Mouse (Mus musculus) hindbrain, embryonic 14.5 days (tissue): ENCODE results near the gene Fam208a. TPM values are rescaled to one million over a fixed set of nuclear protein-coding genes. Genes with fewer than 3 reads are reported as not detected.

Source experiments
- ATAC-seq: fragments of 200-750 bp; cut with Nextera tagmentation; 2 replicates; pipeline ENCODE4 v1.8.0; 2017; ENCODE audit warnings: moderate number of reproducible peaks, mild to moderate bottlenecking, moderate TSS enrichment, moderate library complexity; ENCODE audit not compliant: low FRiP score
- DNase-seq: peaks from one replicate; pipeline ENCODE4 v3.0.0-alpha.2; 2015; ENCODE audit warnings: low spot score
- H3K27ac ChIP-seq: fragments of 300-500 bp; sonication (generic); 2 replicates; pipeline ENCODE4 v1.5.1; 2014; ENCODE audit warnings: mild to moderate bottlenecking, moderate library complexity
- H3K27me3 ChIP-seq: fragments of 300-500 bp; sonication (generic); 2 replicates; pipeline ENCODE4 v1.6.1; 2014; ENCODE audit warnings: mild to moderate bottlenecking, low read length, mixed read lengths; ENCODE audit not compliant: control insufficient read depth, insufficient read depth
- H3K36me3 ChIP-seq: fragments of 300-500 bp; sonication (generic); replicated peaks from 2 replicates; pipeline ENCODE4 v1.6.1; 2014; ENCODE audit not compliant: control insufficient read depth, insufficient read depth
- H3K4me1 ChIP-seq: fragments of 300-500 bp; sonication (generic); replicated peaks from 2 replicates; pipeline ENCODE4 v1.6.1; 2014; ENCODE audit warnings: antibody characterized with exemption, low read length, mixed read lengths; ENCODE audit not compliant: control insufficient read depth, insufficient read depth
- H3K4me2 ChIP-seq: fragments of 300-500 bp; sonication (generic); replicated peaks from 2 replicates; pipeline ENCODE4 v1.6.1; 2014; ENCODE audit warnings: mild to moderate bottlenecking, moderate library complexity
- H3K4me3 ChIP-seq: fragments of 300-500 bp; sonication (generic); replicated peaks from 2 replicates; pipeline ENCODE4 v1.5.1; 2014; ENCODE audit warnings: mild to moderate bottlenecking, low read length
- H3K9ac ChIP-seq: fragments of 300-500 bp; sonication (generic); 2 replicates; pipeline ENCODE4 v1.6.1; 2014
- H3K9me3 ChIP-seq: fragments of 300-500 bp; sonication (generic); 2 replicates; pipeline ENCODE4 v1.6.1; 2016; ENCODE audit warnings: low read length; ENCODE audit not compliant: control insufficient read depth
- WGBS: fragments of 180-500 bp; shearing (Covaris S2); extraction: QIAGEN DNeasy Blood & Tissue Kit; methylation state at CpG from one replicate; pipeline ENCODE4 v1.1.7; 2014; 5-methylcytosine and 5-hydroxymethylcytosine counted together
- microRNA-seq: library from miRNA; unstranded; fragments of <30 nt; microRNA quantifications from one replicate; pipeline ENCODE4, GENCODE M21; 2016
- polyA plus RNA-seq: library from polyadenylated mRNA; unstranded; fragments of >200 nt; fragmentation: Nextera tagmentation; extraction: Ambion mirVana; gene quantifications from 2 replicates; pipeline ENCODE4 v1.2.1, GENCODE M21; 2014

The Fam208a gene
- polyA plus RNA-seq, 1 experiment from 2014 or later, result 18.3 TPM

DNA sequence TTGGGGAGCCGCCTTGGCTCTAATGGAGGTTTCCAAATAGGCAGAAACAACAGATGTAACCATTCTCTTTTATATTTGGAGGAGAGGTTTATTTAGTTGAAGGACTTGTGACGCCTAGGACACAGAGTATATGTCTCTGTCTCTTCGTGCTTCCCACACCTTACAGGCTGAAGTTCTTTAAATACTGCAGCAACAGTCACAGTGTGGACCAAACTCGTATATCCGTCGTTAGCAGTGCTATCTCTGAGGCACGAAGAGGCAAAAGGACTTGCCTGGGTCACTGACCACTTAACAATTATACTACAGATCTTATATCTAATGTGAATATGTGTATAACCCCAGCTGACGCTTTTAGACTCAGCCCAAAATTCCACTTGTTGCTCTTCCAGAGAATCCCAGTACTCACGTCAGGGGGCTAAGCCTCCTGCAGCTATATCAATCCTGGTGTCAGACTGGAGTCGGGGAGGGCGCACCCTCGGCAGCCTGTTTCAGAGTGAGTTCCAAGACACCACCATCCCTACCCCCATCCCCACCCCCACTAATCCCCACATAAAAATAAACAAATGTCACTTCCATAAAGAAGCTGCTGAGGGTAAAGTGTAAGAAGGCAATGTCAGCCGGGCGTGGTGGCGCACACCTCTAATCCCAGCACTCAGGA, 80.1 kb downstream of the Fam208a start:
- Histone ChIP-seq H3K27me3 (no peaks in the 10 kb centered on the region), H3K36me3 (peaks cover 8% of the 10 kb centered on the region), H3K4me2 (peak overlapping the region; percentile 58), H3K4me3 (peak overlapping the region; percentile 91), H3K4me1 (peaks cover 3% of the 10 kb centered on the region; the same call in 1 of the 2 replicates), H3K9me3 (no peaks in the 10 kb centered on the region), H3K9ac (peak overlapping the region; percentile 86), H3K27ac (peak overlapping the region; percentile 81; the same call in 1 of the 2 replicates)
- DNase-seq (no peak), ATAC-seq (peak; percentile 79)
- 34% methylated on average over 15 of the region's 15 CpGs for WGBS

DNA sequence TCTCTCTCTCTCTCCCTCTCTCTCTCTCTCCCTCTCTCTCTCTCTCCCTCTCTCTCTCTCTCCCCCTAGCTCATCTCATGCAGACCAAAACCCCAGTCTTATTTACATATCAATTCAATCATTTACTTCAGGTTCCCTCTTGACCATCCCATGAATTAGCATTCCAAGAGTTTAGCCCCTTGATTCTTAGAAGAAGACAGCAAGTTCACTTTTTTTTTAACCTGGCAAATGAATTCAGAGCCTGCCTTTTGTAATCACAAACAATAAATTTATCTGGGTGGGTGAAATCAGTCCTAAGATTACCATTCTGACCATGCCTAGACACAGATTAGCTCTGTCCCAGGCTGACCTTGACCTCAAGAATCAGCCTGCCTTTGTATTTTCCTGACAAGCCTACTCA, 95.9 kb downstream of the Fam208a start:
- no peak overlapping the region for H3K4me3 ChIP-seq
- no peak for DNase-seq
- 0 out of 2 replicates have a peak, but pooled peaks cover 5% of the 10 kb centered on the region for H3K9me3 ChIP-seq
- no peak overlapping the region for H3K9ac ChIP-seq
- ATAC-seq, result no peak
- H3K4me1 ChIP-seq, result no peaks in the 10 kb centered on the region
- H3K4me2 ChIP-seq, result no peak overlapping the region
- H3K27ac ChIP-seq, result no peak overlapping the region
- no peaks in the 10 kb centered on the region for H3K27me3 ChIP-seq
- no peaks in the 10 kb centered on the region for H3K36me3 ChIP-seq

Small RNAs within 50 kb of the gene (microRNA-seq; reads per million reads assigned to microRNA genes)
- gene Gm23633, result not detected

Other genes with a start within 250 kb of the Fam208a start
- gene Ccdc66, start 79.6 kb downstream of the Fam208a start, polyA plus RNA-seq, result 8.2 and 9.0 TPM in 2 replicates
- 74.8 and 83.8 TPM in 2 replicates for gene Erc2, start 193.6 kb downstream of the Fam208a start, polyA plus RNA-seq